Mouse (Mus musculus) neural tube, embryonic 13.5 days (tissue): ENCODE results near the gene Sel1l2. TPM values are rescaled to one million over a fixed set of nuclear protein-coding genes. Genes with fewer than 3 reads are reported as not detected.

Source experiments
- ATAC-seq: fragments of 200-750 bp; cut with Nextera tagmentation; 2 replicates; pipeline ENCODE4 v1.8.0; 2017; ENCODE audit warnings: low read depth, mild to moderate bottlenecking, moderate TSS enrichment, moderate library complexity
- H3K27ac ChIP-seq: fragments of 300-500 bp; sonication (generic); replicated peaks from 2 replicates; pipeline ENCODE4 v1.5.1; 2015; ENCODE audit warnings: moderate library complexity, mild to moderate bottlenecking, inconsistent platforms
- H3K27me3 ChIP-seq: fragments of 300-500 bp; sonication (generic); 2 replicates; pipeline ENCODE4 v1.6.1; 2015; ENCODE audit warnings: mild to moderate bottlenecking, inconsistent platforms
- H3K36me3 ChIP-seq: fragments of 300-500 bp; sonication (generic); 2 replicates; pipeline ENCODE4 v1.6.1; 2015; ENCODE audit warnings: mild to moderate bottlenecking, inconsistent platforms
- H3K4me1 ChIP-seq: fragments of 300-500 bp; sonication (generic); replicated peaks from 2 replicates; pipeline ENCODE4 v1.6.1; 2015; ENCODE audit warnings: inconsistent platforms
- H3K4me2 ChIP-seq: fragments of 300-500 bp; sonication (generic); 2 replicates; pipeline ENCODE4 v1.6.1; 2015; ENCODE audit warnings: inconsistent platforms, mild to moderate bottlenecking, moderate library complexity
- H3K4me3 ChIP-seq: fragments of 300-500 bp; sonication (generic); 2 replicates; pipeline ENCODE4 v1.5.1; 2015; ENCODE audit warnings: mild to moderate bottlenecking, inconsistent platforms
- H3K9ac ChIP-seq: fragments of 300-500 bp; sonication (generic); 2 replicates; pipeline ENCODE4 v1.6.1; 2015; ENCODE audit warnings: moderate library complexity, mild to moderate bottlenecking, inconsistent platforms
- H3K9me3 ChIP-seq: fragments of 300-500 bp; sonication (generic); 2 replicates; pipeline ENCODE4 v1.6.1; 2016; ENCODE audit warnings: inconsistent platforms
- WGBS: fragments of 180-500 bp; shearing (Covaris S2); methylation state at CpG from one replicate; pipeline ENCODE4 v1.1.7; 2015; 5-methylcytosine and 5-hydroxymethylcytosine counted together
- polyA plus RNA-seq: library from polyadenylated mRNA; unstranded; fragments of >200 nt; fragmentation: Nextera tagmentation; extraction: Ambion mirVana; gene quantifications from 2 replicates; pipeline ENCODE4 v1.2.1, GENCODE M21; 2015

Sel1l2 gene
- polyA plus RNA-seq, 1 experiment from 2014 or later, result not detected

DNA sequence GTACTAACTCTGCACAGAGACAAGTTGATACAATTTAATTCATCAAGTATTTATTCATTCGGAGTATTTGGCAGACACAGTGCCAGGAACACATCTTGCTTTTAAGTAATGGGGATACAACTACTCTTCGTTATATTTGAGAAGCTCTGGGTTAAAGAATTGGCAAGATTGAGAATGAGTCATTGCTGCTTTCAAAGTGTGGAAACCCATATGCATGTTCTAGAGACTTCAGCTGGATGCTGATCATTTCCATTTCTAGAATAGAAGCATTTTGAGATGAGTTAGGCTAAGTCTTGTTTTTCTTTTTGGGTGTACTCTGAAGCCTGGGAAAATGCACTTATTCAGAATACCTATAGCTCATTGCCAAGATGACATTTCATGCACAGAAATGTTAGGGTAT is 95.7 kb downstream of the Sel1l2 start:
- H3K27me3 ChIP-seq, result no peaks in the 10 kb centered on the region
- 94% methylated on average over 2 of the region's 2 CpGs for WGBS
- H3K9me3 ChIP-seq, result no peaks in the 10 kb centered on the region
- 0 out of 2 replicates have a peak, but pooled peaks cover 4% of the 10 kb centered on the region for H3K4me1 ChIP-seq
- no peak overlapping the region for H3K27ac ChIP-seq
- H3K9ac ChIP-seq, result no peak overlapping the region
- H3K36me3 ChIP-seq, result no peaks in the 10 kb centered on the region
- H3K4me2 ChIP-seq, result no peak overlapping the region
- no peak for ATAC-seq
- H3K4me3 ChIP-seq, result no peak overlapping the region

DNA sequence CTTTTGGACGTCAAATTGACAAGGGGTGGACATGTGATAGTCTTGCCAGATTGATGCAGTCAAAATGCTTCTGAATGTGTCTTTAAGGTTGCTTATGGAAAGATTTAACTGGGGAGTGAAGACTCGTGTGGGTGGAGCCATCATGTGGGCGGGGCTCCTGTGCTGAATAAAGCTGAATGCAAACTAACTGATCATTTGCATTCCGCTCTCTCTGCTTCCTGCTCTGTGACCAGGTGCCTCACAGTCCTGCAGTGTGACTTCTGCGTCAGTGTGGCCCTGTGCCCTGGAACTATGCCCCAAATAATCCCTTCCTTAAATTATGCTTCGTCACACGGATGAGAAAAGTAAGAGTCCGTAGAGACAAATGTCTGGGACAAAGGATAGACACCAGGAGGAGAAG is 108.7 kb downstream of the Sel1l2 start:
- Histone ChIP-seq H3K27me3 (no peaks in the 10 kb centered on the region), H3K27ac (no peak overlapping the region), H3K4me1 (no peaks in the 10 kb centered on the region), H3K36me3 (no peaks in the 10 kb centered on the region), H3K9ac (no peak overlapping the region), H3K4me3 (no peak overlapping the region), H3K4me2 (no peak overlapping the region), H3K9me3 (no peaks in the 10 kb centered on the region)
- WGBS, result 72% methylated on average over 8 of the region's 8 CpGs
- no peak for ATAC-seq

DNA sequence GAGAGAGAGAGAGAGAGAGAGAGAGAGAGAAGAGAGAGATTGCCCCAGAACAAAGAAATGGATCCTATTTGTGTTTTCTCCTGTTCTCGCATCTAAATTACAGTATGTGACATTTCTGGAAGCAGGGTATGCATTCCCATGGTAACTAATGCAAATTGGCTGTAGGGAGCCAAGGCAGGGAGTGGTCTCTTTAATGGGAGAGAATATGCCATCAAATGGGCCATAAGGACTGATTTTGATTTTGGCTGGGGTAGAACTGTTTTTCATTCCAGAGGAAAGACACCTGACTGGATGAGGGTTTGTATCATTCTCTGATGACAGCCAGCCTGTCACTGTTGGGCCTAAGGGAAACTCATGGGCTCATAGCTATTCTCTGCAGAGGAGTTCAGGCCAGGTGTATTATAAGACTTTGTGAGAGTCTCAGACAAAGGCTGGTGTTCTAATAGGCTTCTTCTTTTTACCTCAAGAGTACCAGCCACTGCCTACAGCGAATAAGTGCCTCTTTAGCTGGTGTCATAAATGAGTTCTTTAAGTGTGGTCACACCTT is 133.8 kb downstream of the Sel1l2 start:
- no peak for ATAC-seq
- WGBS, result 55% methylated on average over 2 of the region's 2 CpGs
- 0 out of 2 replicates have a peak, but pooled peaks cover 3% of the 10 kb centered on the region for H3K4me1 ChIP-seq
- no peak overlapping the region for H3K4me2 ChIP-seq
- H3K27me3 ChIP-seq, result no peaks in the 10 kb centered on the region
- no peak overlapping the region for H3K27ac ChIP-seq
- no peak overlapping the region for H3K4me3 ChIP-seq
- no peaks in the 10 kb centered on the region for H3K9me3 ChIP-seq
- H3K36me3 ChIP-seq, result no peaks in the 10 kb centered on the region
- H3K9ac ChIP-seq, result no peak overlapping the region

DNA sequence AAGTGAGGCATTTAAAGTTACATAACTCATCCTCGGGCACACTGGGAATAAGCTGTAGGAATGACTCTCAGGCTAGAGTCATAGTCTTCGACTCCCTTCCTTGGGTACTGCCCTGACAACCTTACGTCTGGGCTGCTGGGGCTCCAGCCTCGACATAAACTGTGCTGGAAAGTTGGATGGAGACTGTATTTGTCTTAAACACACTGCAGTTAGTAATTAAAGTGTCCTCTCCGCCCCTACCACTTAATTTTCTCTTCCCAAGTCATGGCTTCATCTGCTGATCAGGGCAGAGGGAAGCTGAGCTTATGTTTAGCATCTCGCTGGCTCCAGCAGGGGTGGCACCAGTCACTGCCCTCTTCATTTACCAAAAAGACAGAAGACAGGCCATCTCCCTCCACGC is 135.2 kb downstream of the Sel1l2 start:
- Histone ChIP-seq H3K36me3 (no peaks in the 10 kb centered on the region), H3K4me3 (no peak overlapping the region), H3K27ac (no peak overlapping the region), H3K27me3 (no peaks in the 10 kb centered on the region), H3K9me3 (no peaks in the 10 kb centered on the region), H3K4me1 (0 out of 2 replicates have a peak, but pooled peaks cover 3% of the 10 kb centered on the region), H3K9ac (no peak overlapping the region), H3K4me2 (no peak overlapping the region)
- ATAC-seq, result no peak
- 64% methylated on average over 7 of the region's 7 CpGs for WGBS

DNA sequence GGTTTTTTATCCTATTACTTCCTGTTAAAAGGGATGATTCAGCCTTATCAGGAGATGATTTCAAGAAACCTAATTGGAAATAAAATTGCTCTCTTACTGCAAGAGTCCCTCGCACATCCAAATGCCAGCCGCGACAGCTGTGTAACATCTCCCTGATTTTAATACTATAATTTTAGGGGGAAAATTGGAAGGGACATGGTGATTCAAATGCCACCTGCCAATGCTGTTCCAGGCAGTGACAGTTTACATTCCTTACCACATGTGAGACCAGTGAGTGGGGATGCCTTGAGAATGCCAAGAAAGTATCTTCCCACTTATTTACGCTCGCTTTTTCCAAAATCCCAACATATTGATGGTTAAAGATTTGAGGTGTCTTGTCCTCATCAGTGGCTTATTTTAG is 146.4 kb downstream of the Sel1l2 start:
- 89% methylated on average over 5 of the region's 5 CpGs for WGBS
- Histone ChIP-seq H3K27me3 (no peaks in the 10 kb centered on the region), H3K36me3 (no peaks in the 10 kb centered on the region), H3K9me3 (no peaks in the 10 kb centered on the region), H3K9ac (no peak overlapping the region), H3K4me1 (no peaks in the 10 kb centered on the region), H3K4me2 (no peak overlapping the region), H3K4me3 (no peak overlapping the region), H3K27ac (no peak overlapping the region)
- ATAC-seq, result no peak

DNA sequence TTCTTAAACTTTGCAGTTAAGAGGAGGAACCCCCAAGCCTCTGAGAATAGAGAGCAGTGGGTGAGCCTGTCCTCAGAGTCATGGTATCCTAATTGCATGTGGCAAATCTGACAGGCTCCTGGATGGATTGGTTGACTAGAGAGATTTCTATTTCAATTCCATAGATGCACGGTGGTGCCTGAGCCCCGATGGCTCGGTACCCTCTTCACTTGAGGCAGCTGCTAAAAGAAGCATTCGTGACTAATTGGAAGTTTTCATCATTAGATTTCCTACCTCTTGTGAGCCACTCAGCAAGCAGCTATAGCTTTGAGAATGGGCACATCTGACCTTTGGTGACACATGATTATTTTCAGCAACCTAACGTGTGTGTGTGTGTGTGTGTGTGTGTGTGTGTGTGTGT is 147.1 kb downstream of the Sel1l2 start:
- Histone ChIP-seq H3K36me3 (no peaks in the 10 kb centered on the region), H3K4me3 (no peak overlapping the region), H3K27me3 (no peaks in the 10 kb centered on the region), H3K9me3 (no peaks in the 10 kb centered on the region), H3K4me1 (no peaks in the 10 kb centered on the region), H3K27ac (no peak overlapping the region), H3K4me2 (no peak overlapping the region), H3K9ac (no peak overlapping the region)
- WGBS, result 79% methylated on average over 5 of the region's 5 CpGs
- ATAC-seq, result no peak

DNA sequence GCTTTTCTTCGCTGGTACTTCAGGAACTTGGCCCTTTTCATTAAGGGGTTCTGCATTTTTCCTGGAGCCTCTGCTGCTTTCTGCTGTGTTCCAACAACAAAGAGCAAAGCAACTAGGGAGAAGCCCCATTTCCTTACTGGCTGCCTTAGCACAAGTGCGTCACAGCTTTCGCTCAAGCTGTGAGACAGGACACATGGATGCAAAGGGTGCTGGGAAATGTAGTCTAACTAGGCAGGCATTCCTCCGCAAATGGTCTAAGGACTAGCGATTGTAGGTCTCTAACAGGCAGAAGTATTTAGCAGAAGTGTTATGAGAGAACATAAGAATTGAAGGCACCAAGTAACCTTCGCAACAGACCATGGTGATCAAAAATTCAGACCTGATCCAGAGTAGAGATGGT is 152.3 kb downstream of the Sel1l2 start:
- Histone ChIP-seq H3K27ac (no peak overlapping the region), H3K4me3 (no peak overlapping the region), H3K27me3 (no peaks in the 10 kb centered on the region), H3K9ac (no peak overlapping the region), H3K4me1 (no peaks in the 10 kb centered on the region), H3K9me3 (no peaks in the 10 kb centered on the region), H3K36me3 (no peaks in the 10 kb centered on the region), H3K4me2 (peak overlapping the region; percentile 18; the same call in 1 of the 2 replicates)
- ATAC-seq, result no peak; the same call in 1 of the 2 replicates
- WGBS, result 62% methylated on average over 6 of the region's 6 CpGs

DNA sequence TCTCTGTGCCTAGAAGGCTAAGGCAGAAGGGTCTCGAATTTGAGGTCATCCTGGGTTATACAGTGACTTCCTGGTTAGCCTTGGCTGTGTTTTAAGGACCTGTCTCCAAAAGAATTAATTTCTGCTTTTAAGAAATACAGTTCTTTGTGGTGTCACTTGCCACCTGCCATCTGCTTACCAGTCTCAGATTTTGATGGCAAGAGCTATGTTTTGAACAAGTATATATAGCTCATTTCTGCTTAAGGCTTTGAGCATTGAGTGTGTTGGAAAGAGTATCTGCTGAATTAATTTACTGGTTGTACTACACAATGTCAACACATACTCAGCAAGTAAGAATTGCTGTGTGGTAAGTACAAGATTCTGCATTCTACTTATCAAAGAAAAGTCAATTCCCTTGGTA is 159.2 kb downstream of the Sel1l2 start:
- no peaks in the 10 kb centered on the region for H3K27me3 ChIP-seq
- no peaks in the 10 kb centered on the region for H3K4me1 ChIP-seq
- no peaks in the 10 kb centered on the region for H3K36me3 ChIP-seq
- no peak overlapping the region for H3K27ac ChIP-seq
- H3K9ac ChIP-seq, result no peak overlapping the region
- H3K9me3 ChIP-seq, result no peaks in the 10 kb centered on the region
- H3K4me2 ChIP-seq, result no peak overlapping the region
- no peak for ATAC-seq
- 69% methylated on average over 1 of the region's 1 CpGs for WGBS
- no peak overlapping the region for H3K4me3 ChIP-seq

DNA sequence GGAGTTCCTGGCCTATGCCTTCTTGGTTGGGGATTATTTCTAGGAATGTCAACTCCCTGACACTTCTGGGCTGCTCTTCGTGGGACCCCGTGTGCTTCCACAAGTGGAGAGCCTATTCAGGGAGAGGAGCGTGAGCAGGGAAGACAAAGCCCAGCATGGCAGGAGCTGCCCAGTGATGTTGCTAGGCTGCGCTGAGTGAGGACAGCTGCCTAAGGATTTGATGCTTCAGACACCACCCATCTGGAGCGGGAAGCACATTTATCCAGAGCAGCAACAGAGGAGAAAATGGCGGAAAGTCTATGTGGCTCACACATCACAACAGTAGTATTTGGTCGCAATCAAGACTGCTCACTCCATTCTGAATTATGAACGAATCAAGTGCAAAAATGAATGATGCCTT is 169.2 kb downstream of the Sel1l2 start:
- no peak overlapping the region for H3K9ac ChIP-seq
- 52% methylated on average over 8 of the region's 8 CpGs for WGBS
- no peak overlapping the region for H3K27ac ChIP-seq
- no peak for ATAC-seq
- no peaks in the 10 kb centered on the region for H3K27me3 ChIP-seq
- no peaks in the 10 kb centered on the region for H3K9me3 ChIP-seq
- no peak overlapping the region for H3K4me3 ChIP-seq
- no peaks in the 10 kb centered on the region for H3K4me1 ChIP-seq
- no peaks in the 10 kb centered on the region for H3K36me3 ChIP-seq
- no peak overlapping the region for H3K4me2 ChIP-seq

DNA sequence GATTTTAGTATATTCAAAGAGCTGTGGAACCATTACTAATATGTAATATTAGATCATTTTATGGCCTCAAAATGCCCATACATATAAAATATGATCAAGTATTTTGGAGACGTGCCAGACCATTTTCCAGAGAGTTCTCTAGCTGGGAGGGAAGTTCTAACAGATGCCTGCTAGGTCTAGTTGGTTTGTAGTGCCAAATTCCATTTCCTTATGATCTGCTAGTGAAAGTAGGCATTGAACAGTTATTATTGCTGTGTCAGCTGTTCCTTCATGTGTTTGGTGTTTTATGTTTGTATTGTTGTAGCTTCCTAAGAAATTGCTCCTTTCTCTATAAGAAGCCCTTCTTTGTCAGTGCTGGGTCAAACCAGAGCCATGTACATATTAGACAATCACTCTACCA is 173.5 kb downstream of the Sel1l2 start:
- ATAC-seq, result no peak
- WGBS, result 74% methylated on average over 1 of the region's 1 CpGs
- H3K9me3 ChIP-seq, result no peaks in the 10 kb centered on the region

DNA sequence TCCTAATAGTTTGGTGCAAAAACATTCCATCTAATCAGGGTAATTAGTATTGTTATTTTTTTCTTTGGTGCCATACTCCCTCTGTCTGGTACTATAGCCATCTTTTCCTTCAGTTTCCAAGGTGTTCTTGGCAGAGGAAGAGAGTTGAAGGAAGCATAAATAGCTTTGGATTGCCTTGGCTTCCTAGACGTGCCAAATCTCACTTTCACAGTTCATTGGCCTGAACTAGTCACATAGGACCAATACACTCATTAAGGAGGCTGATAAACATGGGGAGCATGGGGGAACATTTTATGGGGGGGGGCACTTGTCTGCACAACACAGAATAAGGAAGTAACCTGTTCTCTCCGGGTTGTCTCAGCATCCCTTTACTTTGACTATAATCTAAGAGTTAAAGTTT is 174.1 kb downstream of the Sel1l2 start:
- 56% methylated on average over 2 of the region's 2 CpGs for WGBS

More for the DNA sequence above, 173.5 kb downstream of the Sel1l2 start:
- Histone ChIP-seq H3K9ac (no peak overlapping the region), H3K27me3 (no peaks in the 10 kb centered on the region), H3K4me3 (no peak overlapping the region), H3K4me2 (no peak overlapping the region), H3K27ac (no peak overlapping the region), H3K4me1 (no peaks in the 10 kb centered on the region), H3K36me3 (no peaks in the 10 kb centered on the region)

DNA sequence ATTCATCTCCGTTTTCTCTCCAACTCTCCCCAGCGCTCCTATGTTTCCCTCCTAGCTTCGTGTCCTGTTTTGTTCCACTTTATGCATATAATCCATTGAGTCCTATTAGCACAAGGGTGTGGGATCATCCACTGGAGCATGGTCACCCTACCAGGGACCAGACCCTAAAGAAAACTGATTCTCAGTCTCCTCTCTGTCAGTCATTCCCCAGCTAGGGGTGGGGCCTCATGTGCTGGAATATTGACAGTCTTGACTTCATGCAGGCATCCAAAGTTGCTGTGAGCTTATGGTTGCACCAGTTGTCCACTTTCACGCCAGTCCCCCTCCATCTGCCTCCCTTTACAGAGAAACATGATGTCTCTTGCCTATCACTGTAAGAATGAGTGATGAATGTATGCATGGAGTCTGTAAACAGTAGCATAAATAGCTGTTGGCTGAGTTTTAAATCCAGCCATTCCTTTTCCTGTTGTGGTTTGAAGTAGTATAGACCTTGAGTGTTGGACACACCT is 174.9 kb downstream of the Sel1l2 start:
- no peak for ATAC-seq
- WGBS, result 96% methylated on average over 4 of the region's 4 CpGs
- Histone ChIP-seq H3K4me2 (no peak overlapping the region), H3K27me3 (no peaks in the 10 kb centered on the region), H3K36me3 (no peaks in the 10 kb centered on the region), H3K4me3 (no peak overlapping the region), H3K27ac (no peak overlapping the region), H3K4me1 (no peaks in the 10 kb centered on the region), H3K9ac (no peak overlapping the region), H3K9me3 (no peaks in the 10 kb centered on the region)

More for the DNA sequence above, 174.1 kb downstream of the Sel1l2 start:
- H3K4me2 ChIP-seq, result no peak overlapping the region
- no peaks in the 10 kb centered on the region for H3K9me3 ChIP-seq
- no peaks in the 10 kb centered on the region for H3K36me3 ChIP-seq
- no peak overlapping the region for H3K27ac ChIP-seq
- no peaks in the 10 kb centered on the region for H3K4me1 ChIP-seq
- no peaks in the 10 kb centered on the region for H3K27me3 ChIP-seq
- no peak overlapping the region for H3K4me3 ChIP-seq
- ATAC-seq, result no peak
- no peak overlapping the region for H3K9ac ChIP-seq

DNA sequence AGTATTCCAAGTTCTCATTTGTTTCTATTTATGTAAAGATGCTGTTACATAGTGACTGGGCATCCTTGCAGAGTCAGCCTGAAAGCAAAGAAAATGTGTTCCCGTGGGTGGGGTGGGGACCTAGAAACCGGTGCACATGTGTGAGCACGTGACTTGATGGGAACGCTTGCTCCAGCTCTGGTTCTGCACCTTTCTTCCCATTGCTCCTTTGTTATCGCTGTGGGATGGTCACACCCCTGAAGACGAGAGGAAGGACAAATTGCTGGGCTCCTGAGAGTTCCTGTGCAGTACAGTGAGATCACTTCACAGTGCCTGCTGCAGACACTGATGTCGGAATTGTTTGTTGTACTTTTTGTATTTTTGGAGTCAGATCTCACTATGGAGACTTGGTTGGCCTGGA is 185.8 kb downstream of the Sel1l2 start:
- H3K36me3 ChIP-seq, result peaks cover 46% of the 10 kb centered on the region
- no peak overlapping the region for H3K4me3 ChIP-seq
- no peaks in the 10 kb centered on the region for H3K9me3 ChIP-seq
- no peak overlapping the region for H3K4me2 ChIP-seq
- H3K27me3 ChIP-seq, result no peaks in the 10 kb centered on the region
- H3K27ac ChIP-seq, result no peak overlapping the region
- H3K9ac ChIP-seq, result no peak overlapping the region
- WGBS, result 92% methylated on average over 7 of the region's 7 CpGs
- no peaks in the 10 kb centered on the region for H3K4me1 ChIP-seq
- no peak for ATAC-seq
